Mouse (Mus musculus) thymus, postnatal 36 days (tissue): ENCODE results near the gene Cdkl1.
A peak's percentile ranks its signal among the peaks of the same experiment; 100 is the strongest.

ENCODE experiments used
- DNase-seq, 2 experiments: peaks; one replicate each; pipeline ENCODE4 v3.0.0; 2022; ENCODE audit warnings: mixed read lengths in 2 of 2

Cdkl1 gene

GRCm38 (mm10) chr12:69744138-69744537, 46.9 kb downstream of the Cdkl1 start:
- DNase-seq: no peak

GRCm38 (mm10) chr12:69741965-69742364, 49.1 kb downstream of the Cdkl1 start:
- DNase-seq: no peak

GRCm38 (mm10) chr12:69733923-69734322, 57.1 kb downstream of the Cdkl1 start:
- no peak for DNase-seq

GRCm38 (mm10) chr12:69733518-69733917, 57.5 kb downstream of the Cdkl1 start:
- DNase-seq: no peak

GRCm38 (mm10) chr12:69732221-69732620, 58.8 kb downstream of the Cdkl1 start:
- DNase-seq: no peak

GRCm38 (mm10) chr12:69730306-69730705, 60.8 kb downstream of the Cdkl1 start:
- DNase-seq: no peak

GRCm38 (mm10) chr12:69729246-69729645, 61.8 kb downstream of the Cdkl1 start:
- DNase-seq: no peak

GRCm38 (mm10) chr12:69724711-69725460, 66.2 kb downstream of the Cdkl1 start, which contains the start of the genes L2hgdh and Atp5s:
Gene L2hgdh (minus strand): TSS chr12:69724873.
Gene Atp5s (plus strand): TSS chr12:69724950.
- DNase-seq: peak; percentile 94

GRCm38 (mm10) chr12:69724018-69724710, 66.9 kb downstream of the Cdkl1 start:
- no peak for DNase-seq

GRCm38 (mm10) chr12:69723376-69723775, 67.7 kb downstream of the Cdkl1 start:
- no peak for DNase-seq

GRCm38 (mm10) chr12:69722857-69723256, 68.2 kb downstream of the Cdkl1 start:
- no peak for DNase-seq

- no peak for DNase-seq
Measured at GRCm38 (mm10) chr12:69713628-69714027, 77.4 kb downstream of the Cdkl1 start.

GRCm38 (mm10) chr12:69704799-69705458, 86.1 kb downstream of the Cdkl1 start:
- no peak for DNase-seq

GRCm38 (mm10) chr12:69698352-69698751, 92.7 kb downstream of the Cdkl1 start:
- no peak for DNase-seq
